9 mouse cellular contexts compared by ENCODE assay signal in genomic region chr2:173658517-173658916, GRCm38 (mm10). TPM values are rescaled to one million over a fixed set of nuclear protein-coding genes. Genes with fewer than 3 reads are reported as not detected.
A peak's percentile ranks its signal among the peaks of the same experiment; 100 is the strongest.
DNase-seq lines count a peak whose midpoint lies in the region; ATAC-seq and TF ChIP-seq lines count a peak whose summit lies in the region.
"Had no signal": no experiment of that assay in that cellular context is flagged by ENCODE, and none has a peak within 500 bp of the region (broad histone marks: within the 10 kb centered on the region; RNA-seq: fewer than 3 reads in every experiment).

No protein-coding gene starts in this region.

- H3K4me2 ChIP-seq in liver, postnatal 0 days (ENCODE audit: low read depth, low read length) = peak overlapping the region; percentile 96

- peak overlapping the region; percentile 70 for H3K9ac ChIP-seq in ES-Bruce4 (ENCODE audit: low read depth, poor library complexity, severe bottlenecking)
- peak overlapping the region; percentile 70; the same call in 1 of the 2 replicates for H3K9ac ChIP-seq in liver, postnatal 0 days (replicated peaks)

- peaks cover 35% of the 10 kb centered on the region for H3K4me1 ChIP-seq in heart, embryonic 10.5 days
- H3K4me1 ChIP-seq in ES-Bruce4 (ENCODE audit: control insufficient read depth, insufficient read depth, low read length) = peaks cover 3% of the 10 kb centered on the region
- H3K4me1 ChIP-seq in hindbrain, embryonic 10.5 days (replicated peaks) = peaks cover 38% of the 10 kb centered on the region
- H3K4me1 ChIP-seq in liver, postnatal 0 days (ENCODE audit: insufficient read depth) = peaks cover 29% of the 10 kb centered on the region

- ATAC-seq in liver, postnatal 0 days = no peak
- ATAC-seq in inflammation-experienced regulatory T-cells, adult 6 months = no peak

- H3K27me3 ChIP-seq in heart, embryonic 10.5 days (ENCODE audit: insufficient read depth, poor library complexity, severe bottlenecking) = no peaks in the 10 kb centered on the region
- H3K27me3 ChIP-seq in ES-Bruce4 (ENCODE audit: control insufficient read depth, insufficient read depth, low read length, poor library complexity, severe bottlenecking) = no peaks in the 10 kb centered on the region
- H3K27me3 ChIP-seq in hindbrain, embryonic 10.5 days (ENCODE audit: insufficient read depth, poor library complexity, severe bottlenecking) = no peaks in the 10 kb centered on the region
- H3K27me3 ChIP-seq in liver, postnatal 0 days (ENCODE audit: insufficient read depth, low read length) = no peaks in the 10 kb centered on the region

- no peak for TF ChIP-seq EP300 in ES-Bruce4 (IDR thresholded peaks at IDR 0.05; ENCODE audit: insufficient read depth, low read depth, low read length)
- TF ChIP-seq EP300 in liver, postnatal 0 days (IDR thresholded peaks at IDR 0.05; ENCODE audit: low read depth) = no peak

- no peaks in the 10 kb centered on the region for H3K9me3 ChIP-seq in heart, embryonic 10.5 days
- no peaks in the 10 kb centered on the region for H3K9me3 ChIP-seq in ES-Bruce4 (replicated peaks; ENCODE audit: control insufficient read depth, insufficient read depth, low read length, poor library complexity, severe bottlenecking)
- no peaks in the 10 kb centered on the region for H3K9me3 ChIP-seq in hindbrain, embryonic 10.5 days
- H3K9me3 ChIP-seq in liver, postnatal 0 days (ENCODE audit: low read length) = no peaks in the 10 kb centered on the region

- WGBS in heart, embryonic 10.5 days = 84% methylated on average over 4 of the region's 4 CpGs
- WGBS in hindbrain, embryonic 10.5 days = 90% methylated on average over 4 of the region's 4 CpGs
- WGBS in liver, postnatal 0 days (ENCODE audit: insufficient replicate concordance) = 79% methylated on average over 4 of the region's 4 CpGs

- no peak for DNase-seq in heart, embryonic 10.5 days (ENCODE audit: low spot score)
- DNase-seq in heart, postnatal 25 days (ENCODE audit: low spot score) = no peak
- DNase-seq in hindbrain, embryonic 10.5 days (ENCODE audit: low spot score) = no peak
- DNase-seq in liver, postnatal 0 days = no peak
- DNase-seq in cerebellum, adult 11-12 months = no peak
- no peak for DNase-seq in Muller cell, postnatal 12 days (ENCODE audit: inconsistent ontology term)
- DNase-seq: kidney, postnatal 4 days had no signal

- H3K36me3 ChIP-seq in heart, embryonic 10.5 days = peaks cover 22% of the 10 kb centered on the region
- H3K36me3 ChIP-seq in ES-Bruce4 (ENCODE audit: control insufficient read depth, insufficient read depth, low read length, poor library complexity, severe bottlenecking) = peaks cover 10% of the 10 kb centered on the region
- H3K36me3 ChIP-seq in hindbrain, embryonic 10.5 days = peaks cover 28% of the 10 kb centered on the region
- peaks cover 13% of the 10 kb centered on the region for H3K36me3 ChIP-seq in liver, postnatal 0 days (replicated peaks; ENCODE audit: insufficient read depth, low read length)

- no peak for TF ChIP-seq CTCF in ES-Bruce4 (IDR thresholded peaks at IDR 0.05; ENCODE audit: low read depth, low read length)
- no peak for TF ChIP-seq CTCF in liver, postnatal 0 days (IDR thresholded peaks at IDR 0.05; ENCODE audit: low read depth)

- no peak for TF ChIP-seq POLR2A in ES-Bruce4 (IDR thresholded peaks at IDR 0.05; ENCODE audit: insufficient read depth, low read length)

- H3K4me3 ChIP-seq in heart, embryonic 10.5 days = peak overlapping the region; percentile 98
- peak overlapping the region; percentile 80; the same call in 1 of the 2 replicates for H3K4me3 ChIP-seq in ES-Bruce4 (ENCODE audit: low read depth, low read length)
- peak overlapping the region; percentile 93 for H3K4me3 ChIP-seq in hindbrain, embryonic 10.5 days
- peak overlapping the region; percentile 99 for H3K4me3 ChIP-seq in liver, postnatal 0 days (ENCODE audit: low read depth, low read length)

- intact Hi-C loops in heart, postnatal 25 days (cut with DNase I) = no loop called here

- 0 out of 2 replicates have a peak overlapping the region, but pooled peaks have one; percentile 98 for H3K27ac ChIP-seq in heart, embryonic 10.5 days
- no peak overlapping the region for H3K27ac ChIP-seq in ES-Bruce4 (ENCODE audit: insufficient read depth, low read length)
- H3K27ac ChIP-seq in hindbrain, embryonic 10.5 days = peak overlapping the region; percentile 96; the same call in 1 of the 2 replicates
- peak overlapping the region; percentile 82; the same call in 1 of the 2 replicates for H3K27ac ChIP-seq in liver, postnatal 0 days (ENCODE audit: low read depth)

RNA-seq across cellular contexts. Expression of gene Rab22a, which starts 1.0 kb away (rescaled TPM):
- polyA plus RNA-seq in heart, embryonic 10.5 days (2016; fragmentation: Nextera tagmentation; extraction: Ambion mirVana) = 33.0 and 33.9 TPM in 2 replicates
- total RNA-seq in heart, postnatal 25 days (2021) = 10 to 100 TPM; 33.8 to 34.3 TPM
- polyA plus RNA-seq in ES-Bruce4 (2011; ENCODE audit: insufficient read depth, insufficient read length, low read depth, missing spikeins) = 21.0 and 27.7 TPM in 2 replicates
- polyA plus RNA-seq in hindbrain, embryonic 10.5 days (2016; fragmentation: Nextera tagmentation; extraction: Ambion mirVana) = 25.9 and 31.4 TPM in 2 replicates
- 13.1 and 14.0 TPM in 2 replicates for polyA plus RNA-seq in liver, postnatal 0 days (2015; fragmentation: Nextera tagmentation; extraction: Ambion mirVana)
- polyA plus RNA-seq in inflammation-experienced regulatory T-cells, adult 6 months (2017; shearing (Covaris generic)) = 1 to 10 TPM; 5.6 to 8.7 (median 8.6) TPM
